Mouse (Mus musculus) retina, adult 2 months (tissue): ENCODE measurements around the gene Gm11238.
"Not testable (repeated sequence)": the region's sequence is repeated elsewhere in the genome, so short reads cannot be mapped to it uniquely, and the experiment has no call there.

Experiments used
- DNase-seq: peaks from one replicate; pipeline ENCODE4 v3.0.0-alpha.2; 2012; ENCODE audit warnings: low read depth, low spot score

Gene Gm11238

DNA sequence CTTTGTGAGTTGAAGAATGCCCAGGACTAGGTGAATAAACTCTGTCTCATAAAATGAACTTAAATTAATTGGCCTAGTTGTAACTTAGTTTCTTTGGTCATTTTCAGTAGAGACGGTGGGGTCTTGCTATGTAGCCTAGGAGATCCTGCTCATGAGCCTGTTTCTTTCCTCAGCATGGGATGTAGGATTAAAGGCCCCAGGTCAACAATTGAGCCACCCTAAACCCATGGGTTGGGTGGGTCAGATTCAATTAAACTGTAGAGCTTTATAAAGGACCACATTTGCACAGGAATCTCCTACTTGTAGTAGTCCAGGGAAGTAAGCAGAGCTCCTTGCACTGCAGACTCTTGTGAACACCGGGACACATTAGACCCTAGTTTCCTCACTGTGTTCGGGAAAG, at the start of gene Gm11238:
TSS of gene Gm11238 (plus strand) at position 301 of the 400 bp plus-strand sequence.
- DNase-seq = not testable (repeated sequence)

DNA sequence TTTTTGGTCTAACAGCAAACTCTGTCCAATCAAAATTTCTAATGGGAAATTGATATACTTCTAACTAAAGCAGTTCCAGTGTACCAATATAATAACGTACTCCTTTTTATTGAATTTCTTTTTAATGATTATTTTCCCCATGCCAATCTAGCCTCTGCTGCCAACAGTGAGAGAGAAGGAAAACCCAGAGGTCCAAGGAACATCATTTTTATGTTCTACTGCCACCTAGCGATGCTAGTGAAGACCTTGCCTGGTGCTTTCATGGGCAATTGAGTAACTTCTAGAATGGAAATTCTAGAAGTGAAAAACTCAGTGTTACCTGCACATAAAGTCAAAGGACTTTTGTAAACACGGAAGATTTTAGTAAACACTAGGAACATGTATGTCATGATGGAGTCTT, 8.4 kb upstream of the Gm11238 start:
- peak; percentile 22 for DNase-seq

DNA sequence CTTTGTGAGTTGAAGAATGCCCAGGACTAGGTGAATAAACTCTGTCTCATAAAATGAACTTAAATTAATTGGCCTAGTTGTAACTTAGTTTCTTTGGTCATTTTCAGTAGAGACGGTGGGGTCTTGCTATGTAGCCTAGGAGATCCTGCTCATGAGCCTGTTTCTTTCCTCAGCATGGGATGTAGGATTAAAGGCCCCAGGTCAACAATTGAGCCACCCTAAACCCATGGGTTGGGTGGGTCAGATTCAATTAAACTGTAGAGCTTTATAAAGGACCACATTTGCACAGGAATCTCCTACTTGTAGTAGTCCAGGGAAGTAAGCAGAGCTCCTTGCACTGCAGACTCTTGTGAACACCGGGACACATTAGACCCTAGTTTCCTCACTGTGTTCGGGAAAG, 15.0 kb downstream of the Gm11238 start, which contains the start of gene Gm11237:
TSS of gene Gm11237 (plus strand) at position 301 of the 400 bp plus-strand sequence.
- not testable (repeated sequence) for DNase-seq

DNA sequence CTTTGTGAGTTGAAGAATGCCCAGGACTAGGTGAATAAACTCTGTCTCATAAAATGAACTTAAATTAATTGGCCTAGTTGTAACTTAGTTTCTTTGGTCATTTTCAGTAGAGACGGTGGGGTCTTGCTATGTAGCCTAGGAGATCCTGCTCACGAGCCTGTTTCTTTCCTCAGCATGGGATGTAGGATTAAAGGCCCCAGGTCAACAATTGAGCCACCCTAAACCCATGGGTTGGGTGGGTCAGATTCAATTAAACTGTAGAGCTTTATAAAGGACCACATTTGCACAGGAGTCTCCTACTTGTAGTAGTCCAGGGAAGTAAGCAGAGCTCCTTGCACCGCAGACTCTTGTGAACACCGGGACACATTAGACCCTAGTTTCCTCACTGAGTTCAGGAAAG, 30.1 kb downstream of the Gm11238 start, which contains the start of gene Gm11236:
TSS of gene Gm11236 (plus strand) at position 301 of the 400 bp plus-strand sequence.
- DNase-seq = not testable (repeated sequence)

DNA sequence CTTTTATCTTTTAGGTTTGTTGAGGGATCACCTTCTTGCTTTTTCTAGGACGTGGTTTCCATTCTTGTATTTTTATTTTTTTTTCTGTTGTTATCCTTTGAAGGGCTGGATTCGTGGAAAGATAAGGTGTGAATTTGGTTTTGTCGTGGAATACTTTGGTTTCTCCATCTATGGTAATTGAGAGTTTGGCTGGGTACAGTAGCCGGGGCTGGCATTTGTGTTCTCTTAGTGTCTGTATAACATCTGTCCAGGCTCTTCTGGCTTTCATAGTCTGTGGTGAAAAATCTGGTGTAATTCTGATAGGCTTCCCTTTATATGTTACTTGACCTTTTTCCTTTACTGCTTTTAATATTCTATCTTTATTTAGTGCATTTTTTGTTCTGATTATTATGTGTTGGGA, 54.2 kb downstream of the Gm11238 start:
- not testable (repeated sequence) for DNase-seq

DNA sequence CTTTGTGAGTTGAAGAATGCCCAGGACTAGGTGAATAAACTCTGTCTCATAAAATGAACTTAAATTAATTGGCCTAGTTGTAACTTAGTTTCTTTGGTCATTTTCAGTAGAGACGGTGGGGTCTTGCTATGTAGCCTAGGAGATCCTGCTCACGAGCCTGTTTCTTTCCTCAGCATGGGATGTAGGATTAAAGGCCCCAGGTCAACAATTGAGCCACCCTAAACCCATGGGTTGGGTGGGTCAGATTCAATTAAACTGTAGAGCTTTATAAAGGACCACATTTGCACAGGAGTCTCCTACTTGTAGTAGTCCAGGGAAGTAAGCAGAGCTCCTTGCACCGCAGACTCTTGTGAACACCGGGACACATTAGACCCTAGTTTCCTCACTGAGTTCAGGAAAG, 60.4 kb downstream of the Gm11238 start, which contains the start of gene Gm11239:
TSS of gene Gm11239 (plus strand) at position 301 of the 400 bp plus-strand sequence.
- not testable (repeated sequence) for DNase-seq

DNA sequence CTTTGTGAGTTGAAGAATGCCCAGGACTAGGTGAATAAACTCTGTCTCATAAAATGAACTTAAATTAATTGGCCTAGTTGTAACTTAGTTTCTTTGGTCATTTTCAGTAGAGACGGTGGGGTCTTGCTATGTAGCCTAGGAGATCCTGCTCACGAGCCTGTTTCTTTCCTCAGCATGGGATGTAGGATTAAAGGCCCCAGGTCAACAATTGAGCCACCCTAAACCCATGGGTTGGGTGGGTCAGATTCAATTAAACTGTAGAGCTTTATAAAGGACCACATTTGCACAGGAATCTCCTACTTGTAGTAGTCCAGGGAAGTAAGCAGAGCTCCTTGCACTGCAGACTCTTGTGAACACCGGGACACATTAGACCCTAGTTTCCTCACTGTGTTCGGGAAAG, 75.5 kb downstream of the Gm11238 start, which contains the start of gene Gm428:
TSS of gene Gm428 (plus strand) at position 301 of the 400 bp plus-strand sequence.
- DNase-seq = not testable (repeated sequence)
